Mouse (Mus musculus) thymus, adult 2 months (tissue): Measurements from ENCODE around the gene Rab9.

Experiments used
- CTCF ChIP-seq: fragments of 200-500 bp; IDR thresholded peaks from 2 replicates; pipeline ENCODE4 v1.5.1; 2012; ENCODE audit warnings: mild to moderate bottlenecking, control low read depth, low read length, moderate library complexity, borderline replicate concordance; ENCODE audit not compliant: control insufficient read depth, poor library complexity, insufficient read depth; ENCODE audit errors: extremely low read depth
- POLR2A ChIP-seq: fragments of 200-500 bp; IDR thresholded peaks from 2 replicates; pipeline ENCODE4 v1.6.1; 2012; ENCODE audit warnings: mild to moderate bottlenecking, low read length, control low read depth, moderate library complexity; ENCODE audit not compliant: control insufficient read depth, poor library complexity, insufficient read depth; ENCODE audit errors: extremely low read depth

DNA sequence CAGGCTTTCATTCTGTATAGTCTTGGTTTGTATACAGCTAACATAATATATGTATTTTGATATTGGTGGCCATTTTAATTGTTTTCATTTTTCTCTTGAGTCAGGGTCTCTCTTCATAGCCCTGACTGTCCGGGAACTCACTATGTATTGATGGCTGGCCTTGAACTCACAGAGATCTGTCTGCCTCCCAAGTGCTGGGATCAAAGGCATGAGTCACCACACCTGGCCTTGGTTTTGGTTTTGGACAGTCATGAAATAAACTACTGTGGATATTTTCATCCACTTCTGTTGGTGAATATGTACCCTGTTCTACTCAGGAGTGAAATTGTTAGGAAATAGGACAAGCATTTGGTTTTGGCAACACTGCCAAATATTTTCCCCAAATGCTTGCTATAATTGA lies 37.0 kb upstream of the Rab9 start:
- TF ChIP-seq POLR2A (no peak), CTCF (no peak)
